Mouse (Mus musculus): ENCODE results near the gene Clrn2. TPM values are rescaled to one million over a fixed set of nuclear protein-coding genes. Genes with fewer than 3 reads are reported as not detected.

Clrn2 gene
- polyA plus RNA-seq, 1 experiment from 2014 or later = not detected

GRCm38 (mm10) chr5:45426416-45427034 is 27.0 kb upstream of the Clrn2 start:
- Histone ChIP-seq H3K9ac (ENCODE audit: low read length) (no peak overlapping the region), H3K4me2 (ENCODE audit: low read length) (no peak overlapping the region), H3K4me1 (ENCODE audit: control insufficient read depth, insufficient read depth, low read length) (no peaks in the 10 kb centered on the region), H3K4me3 (ENCODE audit: low read depth, low read length) (no peak overlapping the region), H3K9me3 (replicated peaks; ENCODE audit: control insufficient read depth, low read length) (no peaks in the 10 kb centered on the region), H3K36me3 (ENCODE audit: control insufficient read depth, insufficient read depth, low read length) (no peaks in the 10 kb centered on the region), H3K27me3 (replicated peaks; ENCODE audit: control insufficient read depth, insufficient read depth, low read length) (no peaks in the 10 kb centered on the region), H3K27ac (ENCODE audit: low read depth, low read length) (no peak overlapping the region)
- 77% methylated on average over 1 of the region's 1 CpGs for WGBS
- DNase-seq (ENCODE audit: low spot score) (no peak), ATAC-seq (no peak)

DNA sequence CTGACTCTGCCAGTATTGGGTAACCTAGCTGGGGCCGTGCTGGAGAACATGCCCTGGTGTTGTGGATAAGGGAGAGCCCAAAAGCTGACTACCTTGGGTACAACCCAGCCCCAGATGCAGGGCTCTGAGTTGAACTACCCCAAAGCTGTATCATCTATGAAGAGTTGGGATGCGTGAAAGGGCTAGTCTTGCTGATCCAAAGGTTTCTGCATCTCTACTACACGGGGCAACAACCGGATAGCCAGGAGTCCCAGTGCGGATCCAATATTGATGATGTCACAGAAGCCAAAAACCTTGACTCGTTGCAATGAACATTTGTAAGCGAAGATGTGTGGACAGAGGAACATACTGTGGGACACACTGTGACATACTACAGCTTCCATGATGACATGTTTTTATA is 25.7 kb upstream of the Clrn2 start:
- WGBS = 94% methylated on average over 7 of the region's 7 CpGs
- no peak overlapping the region for H3K27ac ChIP-seq (ENCODE audit: low read depth, low read length)
- H3K36me3 ChIP-seq (ENCODE audit: control insufficient read depth, insufficient read depth, low read length) = no peaks in the 10 kb centered on the region
- H3K4me3 ChIP-seq (ENCODE audit: low read depth, low read length) = no peak overlapping the region
- no peaks in the 10 kb centered on the region for H3K27me3 ChIP-seq (replicated peaks; ENCODE audit: control insufficient read depth, insufficient read depth, low read length)
- ATAC-seq (no peak), DNase-seq (ENCODE audit: low spot score) (no peak)
- H3K9ac ChIP-seq (ENCODE audit: low read length) = no peak overlapping the region
- no peak overlapping the region for H3K4me2 ChIP-seq (ENCODE audit: low read length)
- no peaks in the 10 kb centered on the region for H3K9me3 ChIP-seq (replicated peaks; ENCODE audit: control insufficient read depth, low read length)
- no peaks in the 10 kb centered on the region for H3K4me1 ChIP-seq (ENCODE audit: control insufficient read depth, insufficient read depth, low read length)

- H3K4me1 ChIP-seq (ENCODE audit: control insufficient read depth, insufficient read depth, low read length) = no peaks in the 10 kb centered on the region
- no peak overlapping the region for H3K4me3 ChIP-seq (ENCODE audit: low read depth, low read length)
- ATAC-seq (no peak), DNase-seq (ENCODE audit: low spot score) (no peak)
- H3K27ac ChIP-seq (ENCODE audit: low read depth, low read length) = no peak overlapping the region
- peaks cover 18% of the 10 kb centered on the region for H3K36me3 ChIP-seq (ENCODE audit: control insufficient read depth, insufficient read depth, low read length)
- H3K4me2 ChIP-seq (ENCODE audit: low read length) = no peak overlapping the region
- no peaks in the 10 kb centered on the region for H3K27me3 ChIP-seq (replicated peaks; ENCODE audit: control insufficient read depth, insufficient read depth, low read length)
- no peaks in the 10 kb centered on the region for H3K9me3 ChIP-seq (replicated peaks; ENCODE audit: control insufficient read depth, low read length)
- WGBS = 92% methylated on average over 14 of the region's 14 CpGs
- no peak overlapping the region for H3K9ac ChIP-seq (ENCODE audit: low read length)
Observed at GRCm38 (mm10) chr5:45435967-45436950, 17.3 kb upstream of the Clrn2 start.

DNA sequence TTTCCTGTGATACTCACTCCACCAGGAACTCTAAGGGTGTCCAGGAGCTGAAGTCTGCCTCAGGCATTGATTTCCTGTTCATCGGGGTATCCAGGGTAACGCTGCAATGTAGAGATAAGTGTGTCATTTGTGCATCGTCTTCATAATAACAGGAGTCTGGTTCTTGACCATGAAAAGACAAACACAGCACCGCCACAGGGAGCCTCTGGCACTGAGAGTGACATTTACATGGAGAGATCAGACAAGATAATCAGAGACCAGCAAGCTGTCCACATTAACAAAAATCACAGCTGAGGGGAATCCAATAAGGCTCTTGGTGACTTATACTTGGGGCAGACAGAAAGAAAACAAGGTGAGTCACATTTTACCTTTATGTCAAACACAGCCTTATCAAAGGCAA is 15.7 kb upstream of the Clrn2 start:
- H3K9ac ChIP-seq (ENCODE audit: low read length) = no peak overlapping the region
- H3K4me3 ChIP-seq (ENCODE audit: low read depth, low read length) = no peak overlapping the region
- 87% methylated on average over 4 of the region's 4 CpGs for WGBS
- H3K4me2 ChIP-seq (ENCODE audit: low read length) = no peak overlapping the region
- ATAC-seq (no peak), DNase-seq (ENCODE audit: low spot score) (no peak)
- no peak overlapping the region for H3K27ac ChIP-seq (ENCODE audit: low read depth, low read length)
- H3K9me3 ChIP-seq (replicated peaks; ENCODE audit: control insufficient read depth, low read length) = no peaks in the 10 kb centered on the region
- peaks cover 18% of the 10 kb centered on the region for H3K36me3 ChIP-seq (ENCODE audit: control insufficient read depth, insufficient read depth, low read length)
- no peaks in the 10 kb centered on the region for H3K27me3 ChIP-seq (replicated peaks; ENCODE audit: control insufficient read depth, insufficient read depth, low read length)
- H3K4me1 ChIP-seq (ENCODE audit: control insufficient read depth, insufficient read depth, low read length) = no peaks in the 10 kb centered on the region

GRCm38 (mm10) chr5:45438301-45438700 is 15.2 kb upstream of the Clrn2 start:
- no peak for ATAC-seq
- no peak overlapping the region for H3K4me3 ChIP-seq (ENCODE audit: low read depth, low read length)
- no peaks in the 10 kb centered on the region for H3K4me1 ChIP-seq (ENCODE audit: control insufficient read depth, insufficient read depth, low read length)
- H3K27me3 ChIP-seq (replicated peaks; ENCODE audit: control insufficient read depth, insufficient read depth, low read length) = no peaks in the 10 kb centered on the region
- no peak overlapping the region for H3K27ac ChIP-seq (ENCODE audit: low read depth, low read length)
- H3K9ac ChIP-seq (ENCODE audit: low read length) = no peak overlapping the region
- no peak overlapping the region for H3K4me2 ChIP-seq (ENCODE audit: low read length)
- WGBS = 94% methylated on average over 8 of the region's 8 CpGs
- no peaks in the 10 kb centered on the region for H3K9me3 ChIP-seq (replicated peaks; ENCODE audit: control insufficient read depth, low read length)
- no peak for DNase-seq (ENCODE audit: low spot score)
- H3K36me3 ChIP-seq (ENCODE audit: control insufficient read depth, insufficient read depth, low read length) = peaks cover 18% of the 10 kb centered on the region

GRCm38 (mm10) chr5:45441124-45441523 is 12.4 kb upstream of the Clrn2 start:
- WGBS = 87% methylated on average over 3 of the region's 3 CpGs
- Histone ChIP-seq H3K27me3 (replicated peaks; ENCODE audit: control insufficient read depth, insufficient read depth, low read length) (no peaks in the 10 kb centered on the region), H3K27ac (ENCODE audit: low read depth, low read length) (no peak overlapping the region), H3K4me2 (ENCODE audit: low read length) (no peak overlapping the region), H3K9ac (ENCODE audit: low read length) (no peak overlapping the region), H3K4me1 (ENCODE audit: control insufficient read depth, insufficient read depth, low read length) (no peaks in the 10 kb centered on the region), H3K4me3 (ENCODE audit: low read depth, low read length) (no peak overlapping the region), H3K9me3 (replicated peaks; ENCODE audit: control insufficient read depth, low read length) (no peaks in the 10 kb centered on the region), H3K36me3 (ENCODE audit: control insufficient read depth, insufficient read depth, low read length) (peaks cover 12% of the 10 kb centered on the region)
- DNase-seq (ENCODE audit: low spot score) (no peak), ATAC-seq (no peak)

DNA sequence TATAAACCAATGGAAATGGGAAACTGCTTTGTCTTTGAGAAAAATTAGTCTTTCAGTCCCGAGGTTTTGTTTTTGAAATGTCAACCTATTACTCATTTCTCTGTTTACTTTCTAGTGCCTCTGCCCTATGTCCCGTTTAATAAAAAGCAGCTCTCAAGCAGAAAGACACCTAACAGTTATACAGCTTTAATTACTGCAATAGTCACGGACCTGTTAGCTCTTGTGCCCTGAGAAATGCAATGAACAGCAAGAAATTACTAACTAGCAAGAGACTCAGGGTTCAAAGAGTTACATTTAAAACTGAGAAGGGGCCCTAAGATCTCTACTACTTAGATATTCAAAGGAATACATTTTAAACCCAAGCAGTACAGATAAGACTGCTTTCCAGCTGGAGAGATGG is 11.8 kb upstream of the Clrn2 start:
- H3K4me3 ChIP-seq (ENCODE audit: low read depth, low read length) = no peak overlapping the region
- 85% methylated on average over 3 of the region's 3 CpGs for WGBS
- no peak for ATAC-seq
- H3K4me1 ChIP-seq (ENCODE audit: control insufficient read depth, insufficient read depth, low read length) = no peaks in the 10 kb centered on the region
- no peak overlapping the region for H3K4me2 ChIP-seq (ENCODE audit: low read length)
- H3K36me3 ChIP-seq (ENCODE audit: control insufficient read depth, insufficient read depth, low read length) = peaks cover 8% of the 10 kb centered on the region; the same call in 1 of the 2 replicates
- no peak for DNase-seq (ENCODE audit: low spot score)
- no peak overlapping the region for H3K9ac ChIP-seq (ENCODE audit: low read length)
- H3K27me3 ChIP-seq (replicated peaks; ENCODE audit: control insufficient read depth, insufficient read depth, low read length) = no peaks in the 10 kb centered on the region
- no peak overlapping the region for H3K27ac ChIP-seq (ENCODE audit: low read depth, low read length)
- no peaks in the 10 kb centered on the region for H3K9me3 ChIP-seq (replicated peaks; ENCODE audit: control insufficient read depth, low read length)

DNA sequence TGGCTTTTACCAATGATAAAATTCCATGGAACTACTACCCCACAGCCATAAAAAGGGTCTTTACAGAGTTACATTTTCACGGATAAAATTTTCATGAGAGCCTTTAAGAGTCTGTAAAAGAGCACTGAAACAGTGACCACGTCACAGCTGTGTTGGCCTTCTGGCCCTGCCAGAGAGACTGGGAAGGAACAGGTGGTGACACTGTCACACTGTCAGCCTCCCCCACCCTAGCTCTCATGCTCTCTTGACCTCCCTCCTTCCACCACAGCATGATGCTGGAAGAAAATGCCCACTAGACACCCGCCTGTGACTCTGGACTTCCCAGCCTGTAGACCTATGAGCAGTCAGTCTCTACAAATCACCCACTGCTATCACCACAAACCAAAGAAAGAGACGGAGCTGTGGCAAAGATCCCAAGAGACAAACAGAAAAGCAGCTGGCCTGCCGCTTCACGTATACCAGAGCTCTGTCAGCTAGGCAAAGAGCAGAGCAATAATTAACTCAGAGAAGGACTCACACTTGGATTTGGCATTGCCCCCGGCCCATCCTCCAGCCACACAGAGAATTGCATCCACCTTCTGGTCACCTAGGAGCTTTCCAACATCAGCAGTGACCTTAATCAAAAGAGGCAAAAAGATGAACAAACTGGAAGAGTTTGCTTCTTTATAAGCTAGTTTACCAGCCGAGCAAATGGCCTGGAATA is 9.3 kb upstream of the Clrn2 start:
- 90% methylated on average over 8 of the region's 8 CpGs for WGBS

More for the DNA sequence above, 9.3 kb upstream of the Clrn2 start:
- no peak overlapping the region for H3K4me3 ChIP-seq (ENCODE audit: low read depth, low read length)
- H3K27me3 ChIP-seq (replicated peaks; ENCODE audit: control insufficient read depth, insufficient read depth, low read length) = no peaks in the 10 kb centered on the region
- H3K36me3 ChIP-seq (ENCODE audit: control insufficient read depth, insufficient read depth, low read length) = peaks cover 2% of the 10 kb centered on the region; the same call in 1 of the 2 replicates
- ATAC-seq (no peak), DNase-seq (ENCODE audit: low spot score) (no peak)
- no peak overlapping the region for H3K9ac ChIP-seq (ENCODE audit: low read length)
- no peak overlapping the region for H3K27ac ChIP-seq (ENCODE audit: low read depth, low read length)
- H3K9me3 ChIP-seq (replicated peaks; ENCODE audit: control insufficient read depth, low read length) = no peaks in the 10 kb centered on the region
- H3K4me1 ChIP-seq (ENCODE audit: control insufficient read depth, insufficient read depth, low read length) = peaks cover 10% of the 10 kb centered on the region; the same call in 1 of the 2 replicates
- no peak overlapping the region for H3K4me2 ChIP-seq (ENCODE audit: low read length)
